Mouse (Mus musculus): ENCODE data around the gene Traf3. TPM values are rescaled to one million over a fixed set of nuclear protein-coding genes. Genes with fewer than 3 reads are reported as not detected.

Gene Traf3
- total RNA-seq, 1 experiment from 2014 or later, result 40.4 TPM

GRCm38 (mm10) chr12:111190355-111190754, 24.2 kb downstream of the Traf3 start:
- ATAC-seq (replicated peaks; ENCODE audit: insufficient number of reproducible peaks, low FRiP score, low TSS enrichment, poor library complexity, severe bottlenecking), result no peak

GRCm38 (mm10) chr12:111190891-111191290, 24.7 kb downstream of the Traf3 start:
- no peak for ATAC-seq (replicated peaks; ENCODE audit: insufficient number of reproducible peaks, low FRiP score, low TSS enrichment, poor library complexity, severe bottlenecking)

DNA sequence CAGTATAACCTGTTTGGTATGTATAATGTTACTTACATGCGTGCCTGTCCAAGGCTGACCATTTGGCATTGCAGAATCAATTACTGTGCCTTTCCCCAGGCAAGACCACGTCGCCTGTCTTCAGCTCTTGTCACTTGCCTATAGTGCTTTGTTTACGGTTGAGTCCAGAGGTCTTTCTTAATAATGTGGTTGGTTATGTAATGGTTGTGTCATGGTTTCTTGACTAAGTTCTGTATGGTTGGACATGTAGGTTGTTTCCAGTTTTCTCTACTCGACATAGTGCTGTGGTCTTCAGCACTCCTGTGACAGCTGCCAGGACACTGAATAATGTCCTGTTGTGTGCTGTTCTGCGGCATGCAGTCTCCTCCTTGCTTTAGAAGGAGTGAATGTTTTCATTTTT, 26.6 kb downstream of the Traf3 start:
- peak; percentile 62 for ATAC-seq (replicated peaks; ENCODE audit: insufficient number of reproducible peaks, low FRiP score, low TSS enrichment, poor library complexity, severe bottlenecking)

- no peak for ATAC-seq (replicated peaks; ENCODE audit: insufficient number of reproducible peaks, low FRiP score, low TSS enrichment, poor library complexity, severe bottlenecking)
These were observed 27.2 kb downstream of the Traf3 start for GRCm38 (mm10) chr12:111193331-111193730.

DNA sequence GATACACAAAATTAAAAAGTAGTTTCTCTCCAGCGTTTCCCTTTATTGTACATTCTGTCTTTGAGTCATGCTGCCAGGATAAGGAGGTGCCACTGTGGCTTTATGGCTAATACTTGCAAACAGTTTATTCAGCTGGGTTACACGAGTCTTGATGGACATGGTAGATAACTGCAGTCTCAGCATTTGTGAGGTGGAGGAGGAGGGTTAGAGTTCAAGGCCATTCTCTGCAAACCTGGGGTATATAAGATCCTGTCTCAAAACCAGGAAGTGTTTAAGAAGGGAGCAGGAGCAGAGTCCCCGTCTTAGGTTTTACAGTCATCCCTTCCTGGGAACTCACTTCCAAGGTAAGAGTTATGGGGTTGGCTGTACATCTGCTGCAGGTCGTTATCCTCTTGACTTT, 30.4 kb downstream of the Traf3 start:
- no peak for ATAC-seq (replicated peaks; ENCODE audit: insufficient number of reproducible peaks, low FRiP score, low TSS enrichment, poor library complexity, severe bottlenecking)

- no peak for ATAC-seq (replicated peaks; ENCODE audit: insufficient number of reproducible peaks, low FRiP score, low TSS enrichment, poor library complexity, severe bottlenecking)
These were observed 36.9 kb downstream of the Traf3 start for GRCm38 (mm10) chr12:111203076-111203475.

DNA sequence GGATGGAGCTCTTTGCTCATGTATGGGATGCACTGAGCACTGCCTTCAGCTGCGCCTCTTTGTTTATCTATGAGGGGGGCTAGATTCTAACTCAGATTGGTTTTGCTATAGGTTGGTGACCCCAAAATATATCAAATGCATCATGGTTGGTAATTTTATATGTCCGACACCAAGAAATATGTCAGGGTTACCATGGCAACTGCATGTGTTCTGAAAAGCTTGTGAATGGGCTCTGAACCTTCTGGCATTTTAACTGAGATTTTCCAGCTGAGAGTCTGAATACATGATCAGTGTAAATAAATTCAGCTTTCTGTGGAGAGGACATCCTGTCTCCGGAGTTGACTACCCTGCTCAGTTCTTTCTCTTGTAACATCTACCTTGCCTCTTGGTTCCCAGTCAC, 37.8 kb downstream of the Traf3 start:
- ATAC-seq (replicated peaks; ENCODE audit: insufficient number of reproducible peaks, low FRiP score, low TSS enrichment, poor library complexity, severe bottlenecking), result no peak

- no peak for ATAC-seq (replicated peaks; ENCODE audit: insufficient number of reproducible peaks, low FRiP score, low TSS enrichment, poor library complexity, severe bottlenecking)
These were observed 41.5 kb downstream of the Traf3 start for GRCm38 (mm10) chr12:111207641-111208040.

DNA sequence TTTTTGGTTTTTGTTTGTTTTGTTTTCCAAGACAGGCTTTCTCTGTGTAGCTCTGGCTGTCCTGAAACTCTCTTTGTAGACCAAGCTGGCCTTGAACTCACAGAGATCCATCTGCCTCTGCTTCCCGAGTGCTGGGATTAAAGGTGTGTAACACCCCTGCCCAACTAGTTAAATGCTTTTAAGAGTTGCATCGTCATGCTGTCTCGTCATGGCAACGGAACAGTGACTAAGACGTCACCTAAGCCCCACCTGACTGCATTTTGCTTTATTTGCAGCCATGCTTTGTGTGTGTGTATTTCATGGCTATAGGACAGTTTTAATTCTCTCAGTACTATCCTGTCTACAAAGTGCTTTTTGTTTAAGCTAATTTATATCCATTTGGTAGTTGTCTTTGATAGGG, 45.6 kb downstream of the Traf3 start:
- no peak for ATAC-seq (replicated peaks; ENCODE audit: insufficient number of reproducible peaks, low FRiP score, low TSS enrichment, poor library complexity, severe bottlenecking)

- ATAC-seq (replicated peaks; ENCODE audit: insufficient number of reproducible peaks, low FRiP score, low TSS enrichment, poor library complexity, severe bottlenecking), result no peak
These were observed 52.7 kb downstream of the Traf3 start for GRCm38 (mm10) chr12:111218867-111219266.

DNA sequence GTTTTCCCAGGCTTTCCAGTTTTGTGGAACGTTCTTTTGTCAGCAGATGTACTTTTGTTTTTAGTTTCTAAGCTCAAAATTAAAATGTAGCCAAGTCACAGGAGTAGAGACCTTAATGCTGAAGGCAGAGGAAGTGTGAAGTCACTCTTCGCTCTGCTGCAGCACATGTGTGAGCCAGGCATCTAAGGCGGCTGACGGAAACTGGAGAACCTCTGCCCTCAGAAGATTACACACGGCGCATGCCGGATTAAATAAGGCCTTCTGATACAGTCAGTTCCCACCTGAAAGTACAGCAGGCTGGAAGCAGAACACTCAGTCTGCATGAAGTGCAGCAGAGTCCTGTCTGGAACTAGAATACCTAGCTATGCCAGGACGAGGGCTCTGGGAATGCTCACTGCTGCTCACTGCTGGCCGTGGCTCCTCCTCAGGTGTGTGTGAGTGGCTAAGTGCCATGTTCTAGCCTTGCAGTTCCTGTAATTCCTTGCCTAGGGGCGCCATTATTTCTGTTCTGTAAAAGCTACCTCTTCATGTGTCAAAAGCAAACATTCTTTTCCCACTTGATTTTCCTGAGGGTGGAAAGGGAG, 59.1 kb downstream of the Traf3 start:
- ATAC-seq (replicated peaks; ENCODE audit: insufficient number of reproducible peaks, low FRiP score, low TSS enrichment, poor library complexity, severe bottlenecking), result no peak

DNA sequence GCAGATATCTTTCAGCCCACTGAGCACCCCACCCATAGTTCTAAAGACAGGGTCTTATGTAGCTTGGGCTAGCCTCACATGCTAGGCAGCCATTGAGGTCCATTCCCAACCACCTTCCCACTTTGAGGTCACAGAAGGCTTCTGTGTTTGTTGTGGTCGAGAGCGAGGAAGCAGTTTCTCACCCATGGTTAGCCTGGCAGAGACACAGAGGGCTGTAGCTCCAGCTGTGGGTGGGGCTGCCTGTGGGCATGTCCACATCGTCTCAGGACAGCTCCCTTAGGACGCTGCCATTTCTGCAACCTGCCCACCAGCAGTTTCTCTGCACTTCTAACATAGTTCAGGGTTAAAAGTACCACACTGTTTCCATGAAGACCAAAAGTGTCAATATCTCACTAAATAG, 61.2 kb downstream of the Traf3 start:
- ATAC-seq (replicated peaks; ENCODE audit: insufficient number of reproducible peaks, low FRiP score, low TSS enrichment, poor library complexity, severe bottlenecking), result no peak

- ATAC-seq (replicated peaks; ENCODE audit: insufficient number of reproducible peaks, low FRiP score, low TSS enrichment, poor library complexity, severe bottlenecking), result no peak
These were observed 62.3 kb downstream of the Traf3 start for GRCm38 (mm10) chr12:111228488-111228887.

DNA sequence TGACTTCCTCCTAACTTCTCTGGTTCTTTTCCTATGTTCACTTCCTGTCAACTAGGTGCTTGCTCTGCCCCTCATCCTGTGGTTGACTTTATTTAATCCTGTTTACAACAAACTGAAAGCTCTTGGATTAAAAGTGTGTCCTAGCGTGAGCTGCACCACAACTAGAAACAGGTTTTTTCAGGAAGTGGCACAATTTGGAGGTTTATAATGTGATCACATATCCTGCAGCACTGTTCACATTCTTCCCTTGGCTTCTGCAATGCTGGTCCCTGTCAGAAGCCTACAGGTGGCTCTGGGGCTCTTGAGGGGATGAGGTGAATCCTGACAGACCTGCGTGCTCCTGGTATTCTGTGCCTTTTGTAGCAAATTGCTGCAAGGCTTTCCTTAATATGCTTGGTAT, 64.6 kb downstream of the Traf3 start:
- ATAC-seq (replicated peaks; ENCODE audit: insufficient number of reproducible peaks, low FRiP score, low TSS enrichment, poor library complexity, severe bottlenecking), result no peak

- no peak for ATAC-seq (replicated peaks; ENCODE audit: insufficient number of reproducible peaks, low FRiP score, low TSS enrichment, poor library complexity, severe bottlenecking)
These were observed 67.6 kb downstream of the Traf3 start for GRCm38 (mm10) chr12:111233798-111234197.

- no peak for ATAC-seq (replicated peaks; ENCODE audit: insufficient number of reproducible peaks, low FRiP score, low TSS enrichment, poor library complexity, severe bottlenecking)
These were observed 68.2 kb downstream of the Traf3 start for GRCm38 (mm10) chr12:111234383-111234782.

DNA sequence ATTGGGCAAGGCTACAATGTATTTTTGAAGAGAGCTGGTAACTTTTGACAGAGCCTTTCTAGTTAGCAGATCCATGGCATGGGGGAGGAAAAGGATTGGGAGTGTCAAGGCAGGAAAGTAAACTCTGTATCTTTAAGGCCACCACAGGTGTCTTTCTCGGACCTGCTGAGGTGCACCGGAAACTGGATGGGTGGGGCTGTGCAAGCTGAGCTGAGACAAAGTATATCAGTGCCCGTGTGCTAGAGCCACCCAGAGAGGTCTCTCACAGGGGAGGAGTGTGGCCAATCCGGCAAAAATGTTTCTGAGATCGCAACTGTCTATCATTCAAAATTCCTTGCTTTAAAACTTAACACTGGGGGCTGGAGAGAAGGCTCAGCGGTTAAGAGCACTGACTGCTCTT, 69.5 kb downstream of the Traf3 start:
- no peak for ATAC-seq (replicated peaks; ENCODE audit: insufficient number of reproducible peaks, low FRiP score, low TSS enrichment, poor library complexity, severe bottlenecking)

DNA sequence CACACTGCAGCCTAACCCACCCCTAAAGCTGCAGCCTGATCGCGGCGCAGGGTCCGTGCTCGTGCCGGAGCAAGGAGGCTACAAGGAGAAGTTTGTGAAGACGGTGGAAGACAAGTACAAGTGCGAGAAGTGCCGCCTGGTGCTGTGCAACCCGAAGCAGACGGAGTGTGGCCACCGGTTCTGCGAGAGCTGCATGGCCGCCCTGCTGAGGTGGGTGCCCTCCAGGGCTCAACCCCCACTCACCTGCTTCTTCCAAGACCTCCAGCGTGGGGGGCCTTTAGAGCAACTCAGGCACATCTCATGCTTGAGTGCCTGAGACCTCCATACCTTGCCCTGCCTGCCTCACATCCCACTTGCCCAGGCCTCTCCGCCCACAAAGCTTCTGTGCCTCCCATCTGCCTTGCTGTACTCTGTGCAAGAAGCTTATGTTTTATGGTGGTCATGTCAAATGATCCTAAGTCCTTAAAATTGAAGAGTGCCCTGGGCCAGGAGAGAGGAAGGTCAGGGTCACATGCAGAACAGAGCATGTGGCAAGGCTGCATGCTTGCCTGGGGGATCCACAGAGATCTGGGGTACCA, 71.5 kb downstream of the Traf3 start:
- ATAC-seq (replicated peaks; ENCODE audit: insufficient number of reproducible peaks, low FRiP score, low TSS enrichment, poor library complexity, severe bottlenecking), result no peak

GRCm38 (mm10) chr12:111238345-111238744, 72.2 kb downstream of the Traf3 start:
- no peak for ATAC-seq (replicated peaks; ENCODE audit: insufficient number of reproducible peaks, low FRiP score, low TSS enrichment, poor library complexity, severe bottlenecking)

- ATAC-seq (replicated peaks; ENCODE audit: insufficient number of reproducible peaks, low FRiP score, low TSS enrichment, poor library complexity, severe bottlenecking), result no peak
These were observed 72.6 kb downstream of the Traf3 start for GRCm38 (mm10) chr12:111238778-111239177.

- ATAC-seq (replicated peaks; ENCODE audit: insufficient number of reproducible peaks, low FRiP score, low TSS enrichment, poor library complexity, severe bottlenecking), result no peak
These were observed 73.8 kb downstream of the Traf3 start for GRCm38 (mm10) chr12:111239930-111240329.
